Mouse (Mus musculus) monocyte, adult 5-6 weeks (primary cell): ENCODE data around the gene Hgfac. TPM values are rescaled to one million over a fixed set of nuclear protein-coding genes. Genes with fewer than 3 reads are reported as not detected.

Source experiments
- ATAC-seq: fragments of 153-309, 156-312 bp; replicated peaks from 2 replicates; pipeline ENCODE4 v1.8.0; 2017; ENCODE audit warnings: mild to moderate bottlenecking; ENCODE audit not compliant: low TSS enrichment, insufficient number of reproducible peaks, severe bottlenecking, poor library complexity, low FRiP score
- total RNA-seq: library from RNA; stranded (forward); fragments of 200-1000, 200-491, 200-594 nt; gene quantifications from 3 replicates; pipeline ENCODE4 v1.2.3, GENCODE M21; 2017

The Hgfac gene
- total RNA-seq, 1 experiment from 2014 or later, result not detected

- ATAC-seq, result no peak
Observed at GRCm38 (mm10) chr5:35079101-35079500, 37.8 kb downstream of the Hgfac start.

GRCm38 (mm10) chr5:35084913-35085312 lies 43.6 kb downstream of the Hgfac start:
- no peak for ATAC-seq

DNA sequence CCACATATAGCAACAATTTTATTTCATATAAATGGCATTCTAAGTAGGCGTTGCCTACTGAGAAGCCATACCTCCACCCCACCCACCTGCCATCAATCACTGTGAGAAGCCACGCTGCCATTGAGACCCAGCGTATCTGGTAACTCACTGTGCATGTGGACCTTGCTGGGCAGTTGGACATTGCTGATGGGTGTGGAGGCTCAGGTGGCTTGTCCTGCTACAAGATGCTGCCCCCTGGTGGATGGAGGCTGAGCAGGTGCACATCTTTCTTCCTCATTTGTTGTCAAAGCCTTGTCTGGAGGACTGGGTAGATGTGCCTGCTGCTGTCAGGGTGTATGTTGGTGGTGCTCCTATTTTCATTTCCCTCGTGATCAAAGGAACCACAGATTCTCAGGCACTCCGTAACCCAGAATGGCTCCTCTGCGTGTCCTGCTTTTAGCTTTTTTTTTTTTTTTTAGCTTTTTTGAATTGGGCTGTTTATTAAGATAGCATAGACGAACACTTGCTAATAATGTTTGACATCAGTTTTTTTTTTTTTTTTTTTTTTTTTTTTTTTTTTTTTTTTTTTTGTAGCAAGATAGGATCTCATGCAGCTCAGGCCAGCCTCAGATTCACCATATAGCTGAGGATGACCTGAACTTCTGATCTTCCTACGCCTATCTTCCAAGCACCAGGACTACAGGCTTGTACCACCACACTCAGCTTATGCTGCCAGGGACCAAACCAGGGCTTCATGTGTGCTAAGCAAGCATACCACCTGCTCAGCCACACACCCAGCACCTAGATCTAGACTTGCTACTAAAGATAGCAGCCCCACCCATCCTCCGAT lies 47.7 kb downstream of the Hgfac start:
- ATAC-seq, result peak; percentile 60; the same call in 1 of the 2 replicates

- no peak for ATAC-seq
Observed at GRCm38 (mm10) chr5:35089614-35089963, 48.3 kb downstream of the Hgfac start.

GRCm38 (mm10) chr5:35091636-35092035 lies 50.3 kb downstream of the Hgfac start:
- ATAC-seq, result no peak

Other genes starting within 250 kb of the Hgfac start
- gene Msantd1, start 133.5 kb upstream of the Hgfac start, total RNA-seq, result 0.29 TPM in 1 of 3 replicates, not detected in the others
- gene Rgs12, start 92.1 kb upstream of the Hgfac start, total RNA-seq, result 1.5 to 7.6 TPM (median 5.7 TPM) in 3 replicates
- gene Dok7, start 15.3 kb downstream of the Hgfac start, total RNA-seq, result not detected in 3 replicates
- 61.2 to 83.5 TPM (median 62.8 TPM) in 3 replicates for gene Lrpap1, start 64.3 kb downstream of the Hgfac start, total RNA-seq
- gene Adra2c, start 236.8 kb downstream of the Hgfac start, total RNA-seq, result not detected in 3 replicates